Mouse (Mus musculus): ENCODE results near the gene Lhx4.

- TF ChIP-seq CTCF (conservative IDR thresholded peaks at IDR 0.05; ENCODE audit: insufficient read depth, insufficient read length, low read depth, low read length) (no peak), POLR2A (IDR thresholded peaks at IDR 0.05; ENCODE audit: low read depth, low read length) (no peak)
These were observed 45.9 kb upstream of the Lhx4 start for GRCm38 (mm10) chr1:155797425-155797824.

All from kidney, adult 2 months (tissue).